23 mouse cellular contexts compared by ENCODE assay signal in the genomic region with DNA sequence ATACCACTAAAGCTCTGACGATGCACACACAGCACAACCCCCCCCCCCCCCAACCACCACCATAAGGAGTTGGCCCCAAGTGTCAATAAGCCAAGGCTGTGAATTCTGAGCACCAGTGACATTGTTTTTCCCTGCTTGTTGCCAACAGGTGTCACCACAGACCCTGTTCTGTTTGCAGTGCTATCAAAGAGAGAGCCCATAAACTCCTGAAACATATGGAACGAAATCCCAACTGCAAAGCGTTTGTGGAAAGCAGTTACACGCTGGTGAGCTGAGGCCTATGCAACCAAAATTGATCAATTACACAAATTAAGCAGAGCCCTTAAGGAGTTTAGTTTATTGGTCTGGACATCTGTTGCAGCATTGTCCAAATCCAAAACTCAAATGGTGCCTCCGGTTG.
DNase-seq lines count a peak whose midpoint lies in the region; ATAC-seq and TF ChIP-seq lines count a peak whose summit lies in the region.
"Had no signal": no experiment of that assay in that cellular context is flagged by ENCODE, and none has a peak within 500 bp of the region (broad histone marks: within the 10 kb centered on the region; RNA-seq: fewer than 3 reads in every experiment).

No protein-coding gene starts in this region.

- peak; percentile 47 for DNase-seq in forebrain, embryonic 14.5 days (ENCODE audit: low spot score)
- no peak for DNase-seq in forebrain, embryonic 11.5 days (ENCODE audit: low spot score)
- peak; percentile 38 for DNase-seq in midbrain, postnatal 0 days (ENCODE audit: low spot score)
- no peak for DNase-seq in CH12.LX (ENCODE audit: extremely low read depth)
- DNase-seq in spleen, postnatal 4 days (ENCODE audit: low spot score in 2 of 2) = no peak
- DNase-seq: cerebellum, adult 11-12 months; cerebellum, postnatal 10 days; gastrocnemius, postnatal 10 days; heart, adult 11 months; kidney, adult 11 months; layer of hippocampus, adult 9-11 months; lung, adult 18-20 months; lung, postnatal 10 days had no signal

- no peak for ATAC-seq in forebrain, embryonic 14.5 days
- no peak for ATAC-seq in forebrain, embryonic 11.5 days (replicated peaks; ENCODE audit: low FRiP score)
- no peak for ATAC-seq in midbrain, postnatal 0 days (ENCODE audit: low FRiP score)
- ATAC-seq in midbrain, embryonic 16.5 days = no peak
- peak; percentile 81 for ATAC-seq in limb, embryonic 13.5 days (ENCODE audit: low FRiP score, low read depth)
- ATAC-seq: hindbrain, embryonic 16.5 days; liver, embryonic 12.5 days; Patski had no signal

- no peaks in the 10 kb centered on the region for H3K9me3 ChIP-seq in forebrain, embryonic 14.5 days (replicated peaks; ENCODE audit: control insufficient read depth, low read length)
- no peaks in the 10 kb centered on the region for H3K9me3 ChIP-seq in forebrain, embryonic 11.5 days (ENCODE audit: control insufficient read depth, low read length)
- no peaks in the 10 kb centered on the region for H3K9me3 ChIP-seq in midbrain, postnatal 0 days (ENCODE audit: low read length)
- no peaks in the 10 kb centered on the region for H3K9me3 ChIP-seq in midbrain, embryonic 16.5 days (replicated peaks; ENCODE audit: control insufficient read depth, low read length, poor library complexity, severe bottlenecking)
- no peaks in the 10 kb centered on the region for H3K9me3 ChIP-seq in CH12.LX (replicated peaks; ENCODE audit: low read length)
- no peaks in the 10 kb centered on the region for H3K9me3 ChIP-seq in limb, embryonic 13.5 days
- H3K9me3 ChIP-seq: forebrain, embryonic 10.5 days; kidney, embryonic 15.5 days; liver, embryonic 12.5 days had no signal

- H3K4me3 ChIP-seq in forebrain, embryonic 14.5 days (ENCODE audit: low read depth, low read length) = no peak overlapping the region
- no peak overlapping the region for H3K4me3 ChIP-seq in forebrain, embryonic 11.5 days (ENCODE audit: low read depth, low read length)
- no peak overlapping the region for H3K4me3 ChIP-seq in midbrain, postnatal 0 days (ENCODE audit: low read depth, low read length)
- H3K4me3 ChIP-seq in midbrain, embryonic 16.5 days (ENCODE audit: low read depth, low read length) = no peak overlapping the region
- no peak overlapping the region for H3K4me3 ChIP-seq in CH12.LX (replicated peaks in 1 of 3; ENCODE audit: low read depth in 2 of 3, low read length in 2 of 3, poor library complexity in 1 of 3)
- no peak overlapping the region for H3K4me3 ChIP-seq in limb, embryonic 13.5 days
- H3K4me3 ChIP-seq: forebrain, embryonic 10.5 days; kidney, embryonic 15.5 days; liver, embryonic 12.5 days had no signal

- no peaks in the 10 kb centered on the region for H3K27me3 ChIP-seq in forebrain, embryonic 14.5 days (replicated peaks; ENCODE audit: control insufficient read depth, insufficient read depth, low read length)
- H3K27me3 ChIP-seq in forebrain, embryonic 11.5 days (ENCODE audit: control insufficient read depth, insufficient read depth, low read length) = no peaks in the 10 kb centered on the region
- H3K27me3 ChIP-seq in midbrain, postnatal 0 days (ENCODE audit: insufficient read depth, low read length) = no peaks in the 10 kb centered on the region
- H3K27me3 ChIP-seq in midbrain, embryonic 16.5 days (ENCODE audit: control insufficient read depth, insufficient read depth, low read depth, low read length) = no peaks in the 10 kb centered on the region; the same call in 1 of the 2 replicates
- H3K27me3 ChIP-seq in CH12.LX (replicated peaks) = no peaks in the 10 kb centered on the region
- peaks cover 7% of the 10 kb centered on the region; the same call in 1 of the 2 replicates for H3K27me3 ChIP-seq in limb, embryonic 13.5 days
- H3K27me3 ChIP-seq: liver, embryonic 12.5 days had no signal

- H3K9ac ChIP-seq in forebrain, embryonic 14.5 days (ENCODE audit: low read length) = no peak overlapping the region
- no peak overlapping the region for H3K9ac ChIP-seq in forebrain, embryonic 11.5 days (ENCODE audit: low read length)
- no peak overlapping the region for H3K9ac ChIP-seq in midbrain, postnatal 0 days (replicated peaks; ENCODE audit: low read length, poor library complexity, severe bottlenecking)
- H3K9ac ChIP-seq in midbrain, embryonic 16.5 days (ENCODE audit: low read depth, low read length) = no peak overlapping the region
- no peak overlapping the region for H3K9ac ChIP-seq in CH12.LX (ENCODE audit: insufficient read depth, low read depth)
- H3K9ac ChIP-seq in limb, embryonic 13.5 days = no peak overlapping the region
- H3K9ac ChIP-seq: kidney, embryonic 15.5 days; liver, embryonic 12.5 days had no signal

- TF ChIP-seq CTCF in midbrain, postnatal 0 days (IDR thresholded peaks at IDR 0.05) = peak; percentile 59
- peak in 1 of 2 experiments; percentile 25; a peak in 2 of 4 replicates for TF ChIP-seq CTCF in CH12.LX (conservative IDR thresholded peaks at IDR 0.05 in 1 of 2, IDR thresholded peaks at IDR 0.05 in 1 of 2; ENCODE audit: low read depth in 2 of 2, low read length in 2 of 2)

- 43% methylated on average over 5 of the region's 5 CpGs for WGBS in forebrain, embryonic 14.5 days
- 66% methylated on average over 5 of the region's 5 CpGs for WGBS in forebrain, embryonic 11.5 days
- WGBS in midbrain, postnatal 0 days = 74% methylated on average over 5 of the region's 5 CpGs
- 64% methylated on average over 5 of the region's 5 CpGs for WGBS in midbrain, embryonic 16.5 days
- 20% methylated on average over 5 of the region's 5 CpGs for WGBS in limb, embryonic 13.5 days

- no peak for TF ChIP-seq POLR2A in CH12.LX (IDR thresholded peaks at IDR 0.05; ENCODE audit: low read depth, low read length)

- in situ Hi-C loops in CH12.LX (cut with MboI; ENCODE audit: low pct_ligation_motif_present, low pct_unique_long_range_greater_than_20kb, low sequenced_read_pairs) = loop anchor here (25.0 kb wide), 1 partner anchor 280 kb away; no protein-coding TSS in a partner anchor

- dilution Hi-C loops in CH12.LX (cut with MboI; ENCODE audit: extremely low pct_ligation_motif_present, extremely low pct_unique_long_range_greater_than_20kb, low sequenced_read_pairs) = no loop called here

- peaks cover 12% of the 10 kb centered on the region; the same call in 1 of the 2 replicates for H3K4me1 ChIP-seq in forebrain, embryonic 14.5 days (ENCODE audit: control insufficient read depth, insufficient read depth, low read length)
- no peaks in the 10 kb centered on the region for H3K4me1 ChIP-seq in forebrain, embryonic 11.5 days (replicated peaks; ENCODE audit: control insufficient read depth, insufficient read depth, low read length)
- no peaks in the 10 kb centered on the region for H3K4me1 ChIP-seq in midbrain, postnatal 0 days (ENCODE audit: insufficient read depth, low read length)
- peaks cover 4% of the 10 kb centered on the region; the same call in 1 of the 2 replicates for H3K4me1 ChIP-seq in midbrain, embryonic 16.5 days (ENCODE audit: control insufficient read depth, insufficient read depth, low read length)
- peaks cover 0 to 3% of the 10 kb centered on the region in 2 experiments; a peak in 1 of 4 replicates for H3K4me1 ChIP-seq in CH12.LX (ENCODE audit: control insufficient read depth in 1 of 2, insufficient read depth in 2 of 2)
- H3K4me1 ChIP-seq in limb, embryonic 13.5 days = peaks cover 32% of the 10 kb centered on the region

- no peak overlapping the region for H3K27ac ChIP-seq in forebrain, embryonic 14.5 days (ENCODE audit: low read depth, low read length)
- H3K27ac ChIP-seq in forebrain, embryonic 11.5 days (ENCODE audit: low read depth, low read length) = no peak overlapping the region
- H3K27ac ChIP-seq in midbrain, postnatal 0 days (ENCODE audit: low read depth, low read length) = no peak overlapping the region
- H3K27ac ChIP-seq in midbrain, embryonic 16.5 days (ENCODE audit: low read length) = no peak overlapping the region
- no peak overlapping the region for H3K27ac ChIP-seq in CH12.LX (ENCODE audit: insufficient read depth, low read depth)
- H3K27ac ChIP-seq in limb, embryonic 13.5 days = peak overlapping the region; percentile 65; the same call in 1 of the 2 replicates
- H3K27ac ChIP-seq: forebrain, embryonic 10.5 days; kidney, embryonic 15.5 days; liver, embryonic 12.5 days had no signal

- TF ChIP-seq EP300 in CH12.LX (IDR thresholded peaks at IDR 0.05; ENCODE audit: low read length) = no peak

- no peak overlapping the region for H3K4me2 ChIP-seq in forebrain, embryonic 14.5 days (ENCODE audit: low read length)
- H3K4me2 ChIP-seq in forebrain, embryonic 11.5 days (ENCODE audit: low read depth, low read length, severe bottlenecking) = no peak overlapping the region
- H3K4me2 ChIP-seq in midbrain, postnatal 0 days (ENCODE audit: low read depth, low read length, poor library complexity, severe bottlenecking) = no peak overlapping the region
- H3K4me2 ChIP-seq in midbrain, embryonic 16.5 days (ENCODE audit: low read length) = no peak overlapping the region
- H3K4me2 ChIP-seq in CH12.LX (ENCODE audit: insufficient read depth, low read depth, poor library complexity, severe bottlenecking) = no peak overlapping the region
- no peak overlapping the region for H3K4me2 ChIP-seq in limb, embryonic 13.5 days (replicated peaks)
- H3K4me2 ChIP-seq: heart, embryonic 11.5 days; kidney, embryonic 15.5 days; liver, embryonic 12.5 days; midbrain, embryonic 11.5 days had no signal

- H3K36me3 ChIP-seq in forebrain, embryonic 14.5 days (ENCODE audit: control insufficient read depth, insufficient read depth, low read length) = no peaks in the 10 kb centered on the region
- no peaks in the 10 kb centered on the region for H3K36me3 ChIP-seq in forebrain, embryonic 11.5 days (ENCODE audit: control insufficient read depth, insufficient read depth, low read length)
- H3K36me3 ChIP-seq in midbrain, postnatal 0 days (ENCODE audit: insufficient read depth, low read length) = no peaks in the 10 kb centered on the region
- no peaks in the 10 kb centered on the region for H3K36me3 ChIP-seq in midbrain, embryonic 16.5 days (ENCODE audit: control insufficient read depth, insufficient read depth, low read length)
- H3K36me3 ChIP-seq in CH12.LX (replicated peaks in 1 of 2; ENCODE audit: control insufficient read depth in 1 of 2, insufficient read depth in 1 of 2, low read length in 1 of 2) = no peaks in the 10 kb centered on the region
- no peaks in the 10 kb centered on the region for H3K36me3 ChIP-seq in limb, embryonic 13.5 days
- H3K36me3 ChIP-seq: forebrain, embryonic 10.5 days; G1E; kidney, embryonic 15.5 days; liver, embryonic 12.5 days had no signal

- TF ChIP-seq RAD21 in CH12.LX (IDR thresholded peaks at IDR 0.05; ENCODE audit: low read depth, low read length) = peak; percentile 12

- H3K79me2 ChIP-seq in CH12.LX (replicated peaks; ENCODE audit: control insufficient read depth, extremely low read depth, insufficient read depth, poor library complexity, severe bottlenecking) = no peaks in the 10 kb centered on the region

TF ChIP-seq in CH12.LX, 34 proteins besides CTCF, POLR2A, EP300 and RAD21 (continues in another document):
- TF ChIP-seq KAT2A (IDR thresholded peaks at IDR 0.05; ENCODE audit: insufficient replicate concordance, low read length) (no peak), MXI1 (IDR thresholded peaks at IDR 0.05; ENCODE audit: low read depth, low read length) (no peak), HCFC1 (IDR thresholded peaks at IDR 0.05; ENCODE audit: low read depth, low read length) (no peak), MAZ (IDR thresholded peaks at IDR 0.05; ENCODE audit: low read depth, low read length) (no peak), USF1 (IDR thresholded peaks at IDR 0.05; ENCODE audit: low read depth, low read length) (no peak), BHLHE40 (IDR thresholded peaks at IDR 0.05; ENCODE audit: low read depth, low read length) (no peak)

Comparison
In these comparisons a context has a peak if more than half of its experiments do, and no peak if none do; other contexts are left out.
1. DNase-seq: peak in forebrain, embryonic 14.5 days (single experiment) and midbrain, postnatal 0 days (single experiment); none in forebrain, embryonic 11.5 days (single experiment), CH12.LX (single experiment) and spleen, postnatal 4 days (0 of 2).